Comparison of ENCODE assay signal across 13 mouse cellular contexts in the genomic region with DNA sequence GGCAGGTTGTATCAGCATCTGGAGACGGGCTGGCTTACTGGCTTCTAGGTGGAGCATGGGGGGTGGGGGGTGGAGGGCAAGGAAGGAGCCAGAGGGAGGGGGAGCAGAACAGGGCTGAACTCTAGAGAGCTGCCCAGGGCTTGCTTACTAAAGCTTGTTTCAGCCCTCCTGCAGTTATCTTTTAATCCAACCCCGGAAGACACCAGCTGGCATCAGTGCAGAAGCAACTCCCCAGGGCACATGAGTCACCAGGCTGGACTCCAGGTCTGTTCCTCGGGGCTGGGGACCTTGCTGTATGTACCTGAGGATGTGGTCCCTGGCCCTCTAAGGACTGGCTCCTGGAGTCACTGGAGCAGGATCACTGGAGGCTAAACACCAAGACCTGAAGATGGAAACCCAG. TPM values are rescaled to one million over a fixed set of nuclear protein-coding genes. Genes with fewer than 3 reads are reported as not detected.
A peak's percentile ranks its signal among the peaks of the same experiment; 100 is the strongest.
DNase-seq lines count a peak whose midpoint lies in the region; ATAC-seq and TF ChIP-seq lines count a peak whose summit lies in the region.
"Had no signal": no experiment of that assay in that cellular context is flagged by ENCODE, and none has a peak within 500 bp of the region (broad histone marks: within the 10 kb centered on the region; RNA-seq: fewer than 3 reads in every experiment).

No protein-coding gene starts in this region.

- peaks cover 73% of the 10 kb centered on the region for H3K79me3 ChIP-seq in C2C12 (ENCODE audit: low read depth)

- H3K4me2 ChIP-seq in hindbrain, postnatal 0 days (ENCODE audit: low read depth, low read length) = no peak overlapping the region
- no peak overlapping the region for H3K4me2 ChIP-seq in hindbrain, embryonic 13.5 days
- H3K4me2 ChIP-seq in midbrain, postnatal 0 days (ENCODE audit: low read depth, low read length, poor library complexity, severe bottlenecking) = no peak overlapping the region
- H3K4me2 ChIP-seq: hindbrain, embryonic 14.5 days; lung, embryonic 14.5 days had no signal

- POLR2A ChIA-PET in Patski (lab: Charles Lee) = interaction anchor here (0.6 to 0.9 kb wide), 2 partner anchors 11 to 46 kb away, joined by 3 read pairs; no protein-coding TSS in a partner anchor

- no peak for TF ChIP-seq CTCF in hindbrain, postnatal 0 days (IDR thresholded peaks at IDR 0.05; ENCODE audit: low read depth)
- TF ChIP-seq CTCF in C2C12 (IDR thresholded peaks at IDR 0.05; ENCODE audit: control insufficient read depth, insufficient read depth, insufficient read length) (no peak), Patski (IDR thresholded peaks at IDR 0.05) (no peak)
- no peak for TF ChIP-seq CTCF in midbrain, postnatal 0 days (IDR thresholded peaks at IDR 0.05)

- peaks cover 100% of the 10 kb centered on the region for H3K79me2 ChIP-seq in C2C12 (ENCODE audit: control insufficient read depth, insufficient read depth)

- no peak overlapping the region for H3K27ac ChIP-seq in hindbrain, postnatal 0 days
- H3K27ac ChIP-seq in hindbrain, embryonic 13.5 days = no peak overlapping the region
- H3K27ac ChIP-seq in midbrain, postnatal 0 days (ENCODE audit: low read depth, low read length) = no peak overlapping the region
- H3K27ac ChIP-seq: embryonic facial prominence, embryonic 10.5 days; hindbrain, embryonic 14.5 days had no signal

- 34% methylated on average over 3 of the region's 3 CpGs for WGBS in hindbrain, postnatal 0 days
- WGBS in hindbrain, embryonic 13.5 days = 33% methylated on average over 3 of the region's 3 CpGs
- WGBS in midbrain, postnatal 0 days = 19% methylated on average over 3 of the region's 3 CpGs

- H3K9ac ChIP-seq in hindbrain, postnatal 0 days (replicated peaks; ENCODE audit: low read length) = no peak overlapping the region
- H3K9ac ChIP-seq in hindbrain, embryonic 13.5 days = no peak overlapping the region
- H3K9ac ChIP-seq in midbrain, postnatal 0 days (replicated peaks; ENCODE audit: low read length, poor library complexity, severe bottlenecking) = no peak overlapping the region
- H3K9ac ChIP-seq: hindbrain, embryonic 14.5 days; lung, embryonic 14.5 days had no signal

- in situ Hi-C loops in Patski (cut with MboI; ENCODE audit: low pct_unique_long_range_greater_than_20kb) = no loop called here

- no peak overlapping the region for H3K4me3 ChIP-seq in hindbrain, postnatal 0 days (ENCODE audit: low read length)
- no peak overlapping the region for H3K4me3 ChIP-seq in hindbrain, embryonic 13.5 days
- no peak overlapping the region for H3K4me3 ChIP-seq in C2C12 (ENCODE audit: insufficient read depth, poor library complexity, severe bottlenecking)
- no peak overlapping the region for H3K4me3 ChIP-seq in midbrain, postnatal 0 days (ENCODE audit: low read depth, low read length)
- H3K4me3 ChIP-seq: embryonic facial prominence, embryonic 10.5 days; megakaryocyte, embryonic 14.5 days had no signal

- DNase-seq in hindbrain, postnatal 0 days (ENCODE audit: low spot score) = no peak
- no peak for DNase-seq in Patski (ENCODE audit: low read depth, low spot score)
- DNase-seq in kidney, postnatal 25 days = peak; percentile 61 to 84
- DNase-seq in midbrain, postnatal 0 days (ENCODE audit: low spot score) = no peak
- no peak for DNase-seq in heart, postnatal 36 days
- DNase-seq: cerebellum, postnatal 10 days; lung, embryonic 14.5 days had no signal

- H3ac ChIP-seq in C2C12 (ENCODE audit: control insufficient read depth, insufficient read length, low read depth) = no peak overlapping the region

- no peaks in the 10 kb centered on the region for H3K9me3 ChIP-seq in hindbrain, postnatal 0 days (ENCODE audit: low read length)
- no peaks in the 10 kb centered on the region for H3K9me3 ChIP-seq in hindbrain, embryonic 13.5 days
- H3K9me3 ChIP-seq in midbrain, postnatal 0 days (ENCODE audit: low read length) = no peaks in the 10 kb centered on the region
- H3K9me3 ChIP-seq: embryonic facial prominence, embryonic 10.5 days; megakaryocyte, embryonic 14.5 days had no signal

- intact Hi-C loops in heart, postnatal 36 days (cut with DNase I) = no loop called here

- no peaks in the 10 kb centered on the region for H3K36me3 ChIP-seq in hindbrain, postnatal 0 days (ENCODE audit: insufficient read depth, low read length)
- no peaks in the 10 kb centered on the region for H3K36me3 ChIP-seq in hindbrain, embryonic 13.5 days
- peaks cover 13% of the 10 kb centered on the region for H3K36me3 ChIP-seq in C2C12 (ENCODE audit: control insufficient read depth, insufficient read depth)
- no peaks in the 10 kb centered on the region for H3K36me3 ChIP-seq in midbrain, postnatal 0 days (ENCODE audit: insufficient read depth, low read length)

- 0 out of 2 replicates have a peak, but pooled peaks have one; percentile 2 for ATAC-seq in hindbrain, postnatal 0 days
- ATAC-seq in hindbrain, embryonic 13.5 days (ENCODE audit: low FRiP score) = no peak
- ATAC-seq in Patski = peak; percentile 80
- ATAC-seq in midbrain, postnatal 0 days (ENCODE audit: low FRiP score) = no peak

- CTCF ChIA-PET in Patski (lab: Charles Lee) = interaction anchor here (1.1 to 1.8 kb wide), 2 partner anchors 10 to 40 kb away, joined by 3 to 6 read pairs; no protein-coding TSS in a partner anchor

- H3K4me1 ChIP-seq in hindbrain, postnatal 0 days (ENCODE audit: insufficient read depth, low read length) = peaks cover 7% of the 10 kb centered on the region
- H3K4me1 ChIP-seq in hindbrain, embryonic 13.5 days (replicated peaks) = peaks cover 33% of the 10 kb centered on the region
- no peaks in the 10 kb centered on the region; the same call in 1 of the 2 replicates for H3K4me1 ChIP-seq in midbrain, postnatal 0 days (ENCODE audit: insufficient read depth, low read length)
- H3K4me1 ChIP-seq: megakaryocyte, embryonic 14.5 days had no signal

- no peaks in the 10 kb centered on the region for H3K27me3 ChIP-seq in hindbrain, postnatal 0 days (ENCODE audit: insufficient read depth, low read length)
- no peaks in the 10 kb centered on the region for H3K27me3 ChIP-seq in hindbrain, embryonic 13.5 days
- H3K27me3 ChIP-seq in C2C12 (ENCODE audit: control insufficient read depth, insufficient read depth, insufficient read length) (no peaks in the 10 kb centered on the region), Patski (no peaks in the 10 kb centered on the region)
- no peaks in the 10 kb centered on the region for H3K27me3 ChIP-seq in midbrain, postnatal 0 days (ENCODE audit: insufficient read depth, low read length)

TF ChIP-seq in C2C12, 6 proteins besides CTCF, POLR2A, EP300 and RAD21:
- TF ChIP-seq MYOG (IDR thresholded peaks at IDR 0.05; ENCODE audit: control insufficient read depth, extremely low read depth, insufficient read length) (no peak), USF1 (IDR thresholded peaks at IDR 0.05; ENCODE audit: low read depth) (no peak), MYOD1 (IDR thresholded peaks at IDR 0.05; ENCODE audit: control insufficient read depth, insufficient read length, low read depth) (peak; percentile 31), MAX (IDR thresholded peaks at IDR 0.05) (no peak), CEBPB (IDR thresholded peaks at IDR 0.05; ENCODE audit: low read depth) (no peak)

RNA-seq across cellular contexts. Expression of a gene that starts 23.0 kb away (rescaled TPM):
- total RNA-seq in hindbrain, postnatal 0 days (2014; rRNA removed) = 51.2 and 52.9 TPM in 2 replicates
- 10.9 and 13.4 TPM in 2 replicates for polyA plus RNA-seq in hindbrain, postnatal 0 days (2015; fragmentation: Nextera tagmentation; extraction: Ambion mirVana)
- polyA plus RNA-seq in hindbrain, embryonic 13.5 days (2015; fragmentation: Nextera tagmentation; extraction: Ambion mirVana) = 18.7 and 20.5 TPM in 2 replicates
- 59.6 TPM for polyA plus RNA-seq in C2C12 (2012; fragmentation: generic; extraction: Trizol)
- 71.3 TPM for polyA plus RNA-seq in Patski (2021)
- 84.3 and 87.4 TPM in 2 replicates for total RNA-seq in midbrain, postnatal 0 days (2014; rRNA removed)
- polyA plus RNA-seq in midbrain, postnatal 0 days (2015; fragmentation: Nextera tagmentation; extraction: Ambion mirVana) = 15.3 and 17.9 TPM in 2 replicates
- 1 to 10 TPM; 7.9 to 9.2 TPM for total RNA-seq in heart, postnatal 36 days (2021)
- total RNA-seq: granulocyte monocyte progenitor cell, adult 5-6 weeks had no signal

Comparison
In these comparisons a context has a peak if more than half of its experiments do, and no peak if none do; other contexts are left out.
1. ATAC-seq: peak in hindbrain, postnatal 0 days (single experiment) and Patski (single experiment); none in hindbrain, embryonic 13.5 days (single experiment) and midbrain, postnatal 0 days (single experiment).
2. DNase-seq: peak in kidney, postnatal 25 days (2 of 2); none in hindbrain, postnatal 0 days (single experiment), Patski (single experiment), midbrain, postnatal 0 days (single experiment) and heart, postnatal 36 days (0 of 2).